Mouse (Mus musculus): ENCODE results near the gene 4930523C07Rik.

- TF ChIP-seq CTCF (IDR thresholded peaks at IDR 0.05; ENCODE audit: low read depth, low read length) (no peak), GATA1 (IDR thresholded peaks at IDR 0.05; ENCODE audit: borderline replicate concordance, low read length) (no peak), GATA2 (IDR thresholded peaks at IDR 0.05; ENCODE audit: borderline replicate concordance, low read depth, low read length) (no peak)
Measured at GRCm38 (mm10) chr1:160047481-160047931, 3.3 kb downstream of the 4930523C07Rik start.
